Comparison of ENCODE assay signal across 21 mouse cellular contexts in genomic region chr10:98667728-98668127, GRCm38 (mm10).
DNase-seq lines count a peak whose midpoint lies in the region; ATAC-seq and TF ChIP-seq lines count a peak whose summit lies in the region.
"Had no signal": no experiment of that assay in that cellular context is flagged by ENCODE, and none has a peak within 500 bp of the region (broad histone marks: within the 10 kb centered on the region; RNA-seq: fewer than 3 reads in every experiment).

No protein-coding gene starts in this region.

- H3K36me3 ChIP-seq in midbrain, embryonic 11.5 days (ENCODE audit: control insufficient read depth, insufficient read depth, low read length), result no peaks in the 10 kb centered on the region
- H3K36me3 ChIP-seq in midbrain, embryonic 10.5 days, result no peaks in the 10 kb centered on the region
- H3K36me3 ChIP-seq in stomach, postnatal 0 days (ENCODE audit: control insufficient read depth, insufficient read depth, low read length), result no peaks in the 10 kb centered on the region
- no peaks in the 10 kb centered on the region for H3K36me3 ChIP-seq in forebrain, embryonic 11.5 days (ENCODE audit: control insufficient read depth, insufficient read depth, low read length)
- H3K36me3 ChIP-seq: embryonic facial prominence, embryonic 13.5 days; heart, embryonic 15.5 days; kidney, embryonic 15.5 days; liver, embryonic 12.5 days; midbrain, embryonic 13.5 days had no signal

- H3K4me2 ChIP-seq in midbrain, embryonic 11.5 days, result no peak overlapping the region
- no peak overlapping the region for H3K4me2 ChIP-seq in stomach, postnatal 0 days (replicated peaks; ENCODE audit: low read depth)
- H3K4me2 ChIP-seq in forebrain, embryonic 11.5 days (ENCODE audit: low read depth, low read length, severe bottlenecking), result no peak overlapping the region
- H3K4me2 ChIP-seq: embryonic facial prominence, embryonic 13.5 days; heart, embryonic 15.5 days; kidney, embryonic 15.5 days; liver, embryonic 12.5 days; midbrain, embryonic 13.5 days had no signal

- TF ChIP-seq EP300 in stomach, postnatal 0 days (optimal IDR thresholded peaks at IDR 0.05), result no peak

- intact Hi-C loops in gastrocnemius, adult 2 months (cut with DNase I), result no loop called here

- H3K4me1 ChIP-seq in midbrain, embryonic 11.5 days (ENCODE audit: control insufficient read depth, insufficient read depth, low read length), result no peaks in the 10 kb centered on the region
- no peaks in the 10 kb centered on the region for H3K4me1 ChIP-seq in midbrain, embryonic 10.5 days
- H3K4me1 ChIP-seq in stomach, postnatal 0 days (replicated peaks; ENCODE audit: control insufficient read depth, insufficient read depth), result no peaks in the 10 kb centered on the region
- no peaks in the 10 kb centered on the region for H3K4me1 ChIP-seq in forebrain, embryonic 11.5 days (replicated peaks; ENCODE audit: control insufficient read depth, insufficient read depth, low read length)
- H3K4me1 ChIP-seq: embryonic facial prominence, embryonic 13.5 days; heart, embryonic 15.5 days; kidney, embryonic 15.5 days; liver, embryonic 12.5 days; midbrain, embryonic 13.5 days had no signal

- ATAC-seq in midbrain, embryonic 11.5 days (ENCODE audit: low FRiP score), result no peak
- ATAC-seq in stomach, postnatal 0 days (ENCODE audit: low FRiP score, low TSS enrichment), result 0 out of 2 replicates have a peak, but pooled peaks have one; percentile 53
- no peak for ATAC-seq in forebrain, embryonic 11.5 days (replicated peaks; ENCODE audit: low FRiP score)
- ATAC-seq in erythroblast, adult 5-6 weeks (replicated peaks; ENCODE audit: low FRiP score, poor library complexity, severe bottlenecking), result no peak
- ATAC-seq: forebrain, embryonic 14.5 days; hindbrain, embryonic 16.5 days; liver, embryonic 12.5 days; liver, postnatal 0 days; midbrain, embryonic 13.5 days had no signal

- WGBS in midbrain, embryonic 11.5 days, result 82% methylated on average over 1 of the region's 1 CpGs
- WGBS in midbrain, embryonic 10.5 days, result 85% methylated on average over 1 of the region's 1 CpGs
- 49% methylated on average over 1 of the region's 1 CpGs for WGBS in stomach, postnatal 0 days
- WGBS in forebrain, embryonic 11.5 days, result 76% methylated on average over 1 of the region's 1 CpGs

- H3K9me3 ChIP-seq in midbrain, embryonic 11.5 days (ENCODE audit: control insufficient read depth, low read length), result no peaks in the 10 kb centered on the region
- no peaks in the 10 kb centered on the region for H3K9me3 ChIP-seq in midbrain, embryonic 10.5 days (replicated peaks)
- H3K9me3 ChIP-seq in stomach, postnatal 0 days (ENCODE audit: control insufficient read depth, low read length), result no peaks in the 10 kb centered on the region
- no peaks in the 10 kb centered on the region for H3K9me3 ChIP-seq in forebrain, embryonic 11.5 days (ENCODE audit: control insufficient read depth, low read length)
- H3K9me3 ChIP-seq: embryonic facial prominence, embryonic 13.5 days; heart, embryonic 15.5 days; kidney, embryonic 15.5 days; liver, embryonic 12.5 days; midbrain, embryonic 13.5 days had no signal

- no peak overlapping the region for H3K4me3 ChIP-seq in midbrain, embryonic 11.5 days (ENCODE audit: low read depth, low read length)
- no peak overlapping the region for H3K4me3 ChIP-seq in midbrain, embryonic 10.5 days
- H3K4me3 ChIP-seq in stomach, postnatal 0 days (ENCODE audit: low read depth, low read length), result no peak overlapping the region
- H3K4me3 ChIP-seq in forebrain, embryonic 11.5 days (ENCODE audit: low read depth, low read length), result no peak overlapping the region
- no peak overlapping the region for H3K4me3 ChIP-seq in gastrocnemius, adult 2 months
- H3K4me3 ChIP-seq: embryonic facial prominence, embryonic 13.5 days; erythroblast, embryonic 14.5 days; heart, embryonic 15.5 days; kidney, embryonic 15.5 days; layer of hippocampus, adult 2 months; liver, embryonic 12.5 days; midbrain, embryonic 13.5 days had no signal

- DNase-seq in midbrain, embryonic 11.5 days (ENCODE audit: low spot score, missing footprints), result peak; percentile 21
- no peak for DNase-seq in midbrain, embryonic 10.5 days (ENCODE audit: low spot score)
- DNase-seq in MN1 (ENCODE audit: low spot score), result peak; percentile 11
- peak; percentile 37 for DNase-seq in brain, adult 2 months (ENCODE audit: low read depth, low spot score)
- no peak for DNase-seq in stomach, postnatal 0 days (ENCODE audit: low spot score)
- DNase-seq in forebrain, embryonic 11.5 days (ENCODE audit: low spot score), result no peak
- no peak for DNase-seq in gastrocnemius, adult 2 months
- DNase-seq: cerebellum, adult 9-11 months; kidney, postnatal 36 days; liver, postnatal 0 days; lung, postnatal 36 days had no signal

- H3K27me3 ChIP-seq in midbrain, embryonic 11.5 days (ENCODE audit: control insufficient read depth, insufficient read depth, low read length), result no peaks in the 10 kb centered on the region
- no peaks in the 10 kb centered on the region for H3K27me3 ChIP-seq in midbrain, embryonic 10.5 days (ENCODE audit: low read depth, poor library complexity, severe bottlenecking)
- no peaks in the 10 kb centered on the region for H3K27me3 ChIP-seq in stomach, postnatal 0 days (ENCODE audit: control insufficient read depth, insufficient read depth, low read length)
- no peaks in the 10 kb centered on the region for H3K27me3 ChIP-seq in forebrain, embryonic 11.5 days (ENCODE audit: control insufficient read depth, insufficient read depth, low read length)
- H3K27me3 ChIP-seq: embryonic facial prominence, embryonic 13.5 days; heart, embryonic 15.5 days; kidney, embryonic 15.5 days; liver, embryonic 12.5 days; midbrain, embryonic 13.5 days had no signal

- H3K27ac ChIP-seq in midbrain, embryonic 11.5 days (ENCODE audit: low read depth, low read length), result no peak overlapping the region
- no peak overlapping the region for H3K27ac ChIP-seq in midbrain, embryonic 10.5 days (replicated peaks)
- no peak overlapping the region for H3K27ac ChIP-seq in stomach, postnatal 0 days (replicated peaks)
- H3K27ac ChIP-seq in forebrain, embryonic 11.5 days (ENCODE audit: low read depth, low read length), result no peak overlapping the region
- no peak overlapping the region for H3K27ac ChIP-seq in gastrocnemius, adult 2 months
- H3K27ac ChIP-seq: embryonic facial prominence, embryonic 13.5 days; heart, embryonic 15.5 days; kidney, embryonic 15.5 days; layer of hippocampus, adult 2 months; liver, embryonic 12.5 days; midbrain, embryonic 13.5 days had no signal

- TF ChIP-seq CTCF in stomach, postnatal 0 days (IDR thresholded peaks at IDR 0.05; ENCODE audit: low read depth), result no peak
- no peak for TF ChIP-seq CTCF in gastrocnemius, adult 2 months (IDR thresholded peaks at IDR 0.05)

- no peak overlapping the region for H3K9ac ChIP-seq in midbrain, embryonic 11.5 days (ENCODE audit: low read length)
- H3K9ac ChIP-seq in stomach, postnatal 0 days (ENCODE audit: low read length), result no peak overlapping the region
- no peak overlapping the region for H3K9ac ChIP-seq in forebrain, embryonic 11.5 days (ENCODE audit: low read length)
- H3K9ac ChIP-seq: embryonic facial prominence, embryonic 13.5 days; heart, embryonic 15.5 days; kidney, embryonic 15.5 days; liver, embryonic 12.5 days; liver, postnatal 0 days; midbrain, embryonic 13.5 days had no signal

Comparison
In these comparisons a context has a peak if more than half of its experiments do, and no peak if none do; other contexts are left out.
1. DNase-seq: peak in midbrain, embryonic 11.5 days (single experiment), MN1 (single experiment) and brain, adult 2 months (single experiment); none in midbrain, embryonic 10.5 days (single experiment), stomach, postnatal 0 days (single experiment), forebrain, embryonic 11.5 days (single experiment) and gastrocnemius, adult 2 months (single experiment).